Mouse (Mus musculus) G1E (cell line): ENCODE measurements around the gene Mnd1.

Experiments
- CTCF ChIP-seq: IDR thresholded peaks from 2 replicates; pipeline ENCODE4 v1.5.1; 2012; ENCODE audit warnings: low read depth, low read length, inconsistent platforms, mixed read lengths
- GATA1 ChIP-seq: IDR thresholded peaks from 2 replicates; pipeline ENCODE4 v1.6.1; 2012; ENCODE audit warnings: borderline replicate concordance, low read length, inconsistent platforms, mixed read lengths
- POLR2AphosphoS5 ChIP-seq: IDR thresholded peaks from 2 replicates; pipeline ENCODE4 v1.6.1; 2012; ENCODE audit warnings: low read depth, low read length, inconsistent platforms; ENCODE audit not compliant: insufficient replicate concordance

- no peak for TF ChIP-seq CTCF
- TF ChIP-seq GATA1: no peak
- no peak for TF ChIP-seq POLR2AphosphoS5
Observed at GRCm38 (mm10) chr3:84199516-84199915, 43.9 kb upstream of the Mnd1 start.
